In genomic region chr2:68409640-68410215, GRCm38 (mm10) we compare ENCODE assay signal across 12 mouse cellular contexts.
DNase-seq lines count a peak whose midpoint lies in the region; ATAC-seq and TF ChIP-seq lines count a peak whose summit lies in the region.
"Had no signal": no experiment of that assay in that cellular context is flagged by ENCODE, and none has a peak within 500 bp of the region (broad histone marks: within the 10 kb centered on the region; RNA-seq: fewer than 3 reads in every experiment).

No protein-coding gene starts in this region.

- TF ChIP-seq CTCF in layer of hippocampus, adult 2 months (conservative IDR thresholded peaks at IDR 0.05), result no peak

- H3K4me3 ChIP-seq in forebrain, embryonic 11.5 days (ENCODE audit: low read depth, low read length), result no peak overlapping the region
- no peak overlapping the region for H3K4me3 ChIP-seq in forebrain, embryonic 15.5 days
- H3K4me3 ChIP-seq in layer of hippocampus, adult 2 months, result no peak overlapping the region
- H3K4me3 ChIP-seq in forebrain, embryonic 16.5 days (replicated peaks; ENCODE audit: low read length), result no peak overlapping the region
- no peak overlapping the region for H3K4me3 ChIP-seq in neural tube, embryonic 15.5 days (replicated peaks)

- DNase-seq in forebrain, embryonic 11.5 days (ENCODE audit: low spot score), result no peak
- DNase-seq in layer of hippocampus, adult 2 months (ENCODE audit: low spot score in 2 of 2), result no peak
- no peak for DNase-seq in layer of hippocampus, postnatal 36 days
- DNase-seq in T-cell, adult 2 months (ENCODE audit: low spot score), result no peak
- DNase-seq: cerebellum, postnatal 14 days; liver, postnatal 0 days had no signal

- H3K4me1 ChIP-seq in forebrain, embryonic 11.5 days (replicated peaks; ENCODE audit: control insufficient read depth, insufficient read depth, low read length), result peaks cover 25% of the 10 kb centered on the region
- peaks cover 53% of the 10 kb centered on the region for H3K4me1 ChIP-seq in forebrain, embryonic 15.5 days
- H3K4me1 ChIP-seq in forebrain, embryonic 16.5 days (replicated peaks; ENCODE audit: control insufficient read depth, insufficient read depth, low read length), result peaks cover 32% of the 10 kb centered on the region
- H3K4me1 ChIP-seq in neural tube, embryonic 15.5 days, result peaks cover 41% of the 10 kb centered on the region

- H3K36me3 ChIP-seq in forebrain, embryonic 11.5 days (ENCODE audit: control insufficient read depth, insufficient read depth, low read length), result no peaks in the 10 kb centered on the region
- H3K36me3 ChIP-seq in forebrain, embryonic 15.5 days, result no peaks in the 10 kb centered on the region
- no peaks in the 10 kb centered on the region for H3K36me3 ChIP-seq in forebrain, embryonic 16.5 days (ENCODE audit: control insufficient read depth, insufficient read depth)
- H3K36me3 ChIP-seq in neural tube, embryonic 15.5 days, result no peaks in the 10 kb centered on the region
- H3K36me3 ChIP-seq: G1E had no signal

- no peaks in the 10 kb centered on the region for H3K9me3 ChIP-seq in forebrain, embryonic 11.5 days (ENCODE audit: control insufficient read depth, low read length)
- no peaks in the 10 kb centered on the region for H3K9me3 ChIP-seq in forebrain, embryonic 15.5 days
- no peaks in the 10 kb centered on the region for H3K9me3 ChIP-seq in forebrain, embryonic 16.5 days (ENCODE audit: control insufficient read depth, low read length)
- H3K9me3 ChIP-seq in neural tube, embryonic 15.5 days (replicated peaks), result no peaks in the 10 kb centered on the region

- WGBS in forebrain, embryonic 11.5 days, result 89% methylated on average over 12 of the region's 12 CpGs
- 75% methylated on average over 12 of the region's 12 CpGs for WGBS in forebrain, embryonic 15.5 days
- 64% methylated on average over 12 of the region's 12 CpGs for WGBS in forebrain, embryonic 16.5 days
- 43% methylated on average over 12 of the region's 12 CpGs for WGBS in neural tube, embryonic 15.5 days

- H3K27ac ChIP-seq in forebrain, embryonic 11.5 days (ENCODE audit: low read depth, low read length), result no peak overlapping the region
- H3K27ac ChIP-seq in forebrain, embryonic 15.5 days (replicated peaks), result no peak overlapping the region
- H3K27ac ChIP-seq in layer of hippocampus, adult 2 months, result peak overlapping the region; percentile 29; the same call in 1 of the 2 replicates
- no peak overlapping the region for H3K27ac ChIP-seq in forebrain, embryonic 16.5 days (ENCODE audit: low read length)
- no peak overlapping the region for H3K27ac ChIP-seq in neural tube, embryonic 15.5 days (replicated peaks)
- H3K27ac ChIP-seq: hindbrain, postnatal 0 days had no signal

- 0 out of 2 replicates have a peak, but pooled peaks have one; percentile 8 for ATAC-seq in forebrain, embryonic 11.5 days (replicated peaks; ENCODE audit: low FRiP score)
- ATAC-seq in forebrain, embryonic 15.5 days (replicated peaks), result no peak; the same call in 1 of the 2 replicates
- ATAC-seq in forebrain, embryonic 16.5 days, result peak; percentile 22; the same call in 1 of the 2 replicates
- peak; percentile 22; the same call in 1 of the 2 replicates for ATAC-seq in neural tube, embryonic 15.5 days (ENCODE audit: low FRiP score)
- ATAC-seq in CD4-positive, CD25-positive, alpha-beta regulatory T cell, adult 4 months, result no peak
- ATAC-seq: hindbrain, postnatal 0 days; liver, postnatal 0 days had no signal

- H3K4me2 ChIP-seq in forebrain, embryonic 11.5 days (ENCODE audit: low read depth, low read length, severe bottlenecking), result no peak overlapping the region
- H3K4me2 ChIP-seq in forebrain, embryonic 15.5 days (replicated peaks), result no peak overlapping the region
- H3K4me2 ChIP-seq in forebrain, embryonic 16.5 days (ENCODE audit: low read length), result no peak overlapping the region
- no peak overlapping the region for H3K4me2 ChIP-seq in neural tube, embryonic 15.5 days

- H3K9ac ChIP-seq in forebrain, embryonic 11.5 days (ENCODE audit: low read length), result no peak overlapping the region
- no peak overlapping the region for H3K9ac ChIP-seq in forebrain, embryonic 15.5 days (replicated peaks)
- H3K9ac ChIP-seq in forebrain, embryonic 16.5 days (replicated peaks; ENCODE audit: low read depth, low read length), result no peak overlapping the region
- no peak overlapping the region for H3K9ac ChIP-seq in neural tube, embryonic 15.5 days (replicated peaks)
- H3K9ac ChIP-seq: liver, postnatal 0 days had no signal

- H3K27me3 ChIP-seq in forebrain, embryonic 11.5 days (ENCODE audit: control insufficient read depth, insufficient read depth, low read length), result no peaks in the 10 kb centered on the region
- H3K27me3 ChIP-seq in forebrain, embryonic 15.5 days, result no peaks in the 10 kb centered on the region
- no peaks in the 10 kb centered on the region for H3K27me3 ChIP-seq in forebrain, embryonic 16.5 days (replicated peaks; ENCODE audit: control insufficient read depth, insufficient read depth, low read length)
- no peaks in the 10 kb centered on the region for H3K27me3 ChIP-seq in neural tube, embryonic 15.5 days (replicated peaks)

Comparison
In these comparisons a context has a peak if more than half of its experiments do, and no peak if none do; other contexts are left out.
1. ATAC-seq: peak in forebrain, embryonic 11.5 days (single experiment), forebrain, embryonic 16.5 days (single experiment) and neural tube, embryonic 15.5 days (single experiment); none in forebrain, embryonic 15.5 days (single experiment) and CD4-positive, CD25-positive, alpha-beta regulatory T cell, adult 4 months (single experiment).